Mouse (Mus musculus) thymus, adult 2 months (tissue): ENCODE results near the gene Slc7a9.

Source experiments
- CTCF ChIP-seq: fragments of 200-500 bp; IDR thresholded peaks from 2 replicates; pipeline ENCODE4 v1.5.1; 2012; ENCODE audit warnings: mild to moderate bottlenecking, control low read depth, low read length, moderate library complexity, borderline replicate concordance; ENCODE audit not compliant: control insufficient read depth, poor library complexity, insufficient read depth; ENCODE audit errors: extremely low read depth
- POLR2A ChIP-seq: fragments of 200-500 bp; IDR thresholded peaks from 2 replicates; pipeline ENCODE4 v1.6.1; 2012; ENCODE audit warnings: mild to moderate bottlenecking, low read length, control low read depth, moderate library complexity; ENCODE audit not compliant: control insufficient read depth, poor library complexity, insufficient read depth; ENCODE audit errors: extremely low read depth

DNA sequence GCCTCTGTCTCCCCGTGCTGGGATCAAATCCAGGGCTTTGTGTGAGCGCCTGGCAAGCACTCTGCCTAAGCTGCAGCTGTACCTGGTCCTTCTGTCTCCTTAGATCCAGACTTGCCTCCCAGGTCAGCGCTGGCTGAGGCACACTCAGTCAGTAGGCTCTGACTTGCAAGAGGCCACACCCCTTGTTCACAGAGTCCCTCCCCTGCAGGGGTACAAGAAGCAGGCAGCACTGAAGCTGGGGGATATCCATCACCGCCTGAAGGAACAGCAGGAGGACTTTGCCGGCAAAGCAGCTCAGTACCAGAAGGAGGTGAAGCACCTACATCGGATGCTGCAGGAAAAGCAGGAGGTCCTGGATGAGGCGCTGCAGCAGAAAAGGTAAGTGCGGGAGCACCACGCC, 13.3 kb upstream of the Slc7a9 start:
- TF ChIP-seq CTCF (no peak), POLR2A (no peak)
